Mouse (Mus musculus): ENCODE results near the gene Il27.

The Il27 gene

GRCm38 (mm10) chr7:126594862-126595561 lies at the start of gene Il27:
Gene Il27 (minus strand): TSS chr7:126594941.
- no peak for DNase-seq (ENCODE audit: low spot score)

GRCm38 (mm10) chr7:126644345-126644744 lies 49.6 kb upstream of the Il27 start:
- DNase-seq (ENCODE audit: low spot score), result no peak

GRCm38 (mm10) chr7:126643244-126643617 lies 48.5 kb upstream of the Il27 start:
- DNase-seq (ENCODE audit: low spot score), result peak; percentile 71

- DNase-seq (ENCODE audit: low spot score), result no peak
Measured at GRCm38 (mm10) chr7:126642545-126643243, 48.0 kb upstream of the Il27 start.

- peak; percentile 80 for DNase-seq (ENCODE audit: low spot score)
Measured at GRCm38 (mm10) chr7:126636733-126637520, 42.2 kb upstream of the Il27 start.

- no peak for DNase-seq (ENCODE audit: low spot score)
Measured at GRCm38 (mm10) chr7:126635375-126635774, 40.6 kb upstream of the Il27 start.

GRCm38 (mm10) chr7:126632478-126632877 lies 37.7 kb upstream of the Il27 start:
- no peak for DNase-seq (ENCODE audit: low spot score)

- no peak for DNase-seq (ENCODE audit: low spot score)
Measured at GRCm38 (mm10) chr7:126630824-126631518, 36.2 kb upstream of the Il27 start, which contains the start of gene Nupr1. Gene Nupr1 (minus strand): TSS chr7:126630861.

GRCm38 (mm10) chr7:126629915-126630314 lies 35.2 kb upstream of the Il27 start:
- DNase-seq (ENCODE audit: low spot score), result no peak

GRCm38 (mm10) chr7:126628111-126628510 lies 33.4 kb upstream of the Il27 start:
- no peak for DNase-seq (ENCODE audit: low spot score)

- no peak for DNase-seq (ENCODE audit: low spot score)
Measured at GRCm38 (mm10) chr7:126625807-126626600, 31.3 kb upstream of the Il27 start.

GRCm38 (mm10) chr7:126625369-126625768 lies 30.6 kb upstream of the Il27 start:
- peak; percentile 95 for DNase-seq (ENCODE audit: low spot score)

- peak; percentile 30 for DNase-seq (ENCODE audit: low spot score)
Measured at GRCm38 (mm10) chr7:126624774-126625173, 30.0 kb upstream of the Il27 start.

GRCm38 (mm10) chr7:126623381-126623780 lies 28.6 kb upstream of the Il27 start:
- no peak for DNase-seq (ENCODE audit: low spot score)

GRCm38 (mm10) chr7:126621452-126622359 lies 27.0 kb upstream of the Il27 start:
- DNase-seq (ENCODE audit: low spot score), result peak; percentile 53

GRCm38 (mm10) chr7:126619559-126620275 lies 25.0 kb upstream of the Il27 start:
- DNase-seq (ENCODE audit: low spot score), result no peak

GRCm38 (mm10) chr7:126616707-126617106 lies 22.0 kb upstream of the Il27 start:
- DNase-seq (ENCODE audit: low spot score), result no peak

- no peak for DNase-seq (ENCODE audit: low spot score)
Measured at GRCm38 (mm10) chr7:126612736-126613135, 18.0 kb upstream of the Il27 start.

GRCm38 (mm10) chr7:126607796-126608195 lies 13.1 kb upstream of the Il27 start:
- no peak for DNase-seq (ENCODE audit: low spot score)

- no peak for DNase-seq (ENCODE audit: low spot score)
Measured at GRCm38 (mm10) chr7:126607064-126607463, 12.3 kb upstream of the Il27 start.
